Comparison of ENCODE assay signal across 8 mouse cellular contexts in the genomic region with DNA sequence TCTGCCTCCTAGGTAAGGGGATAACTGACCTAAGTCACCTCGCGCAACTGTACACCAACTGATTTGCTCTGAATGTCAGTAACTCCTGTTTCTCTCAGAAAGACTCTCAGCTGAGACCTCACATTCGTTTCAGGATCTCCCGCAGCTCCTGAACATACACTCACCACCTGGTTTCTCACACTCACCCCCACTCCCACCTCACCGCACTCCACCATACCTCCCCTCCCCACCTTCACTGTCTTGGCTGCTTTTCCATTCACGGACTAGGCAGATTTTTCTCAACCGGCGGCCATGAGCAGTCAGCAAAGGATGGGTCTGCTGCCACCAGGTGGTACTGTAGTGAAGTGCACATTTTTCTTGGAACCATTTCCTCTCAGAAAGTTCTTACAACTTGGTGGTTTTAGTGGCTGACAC. TPM values are rescaled to one million over a fixed set of nuclear protein-coding genes. Genes with fewer than 3 reads are reported as not detected.
A peak's percentile ranks its signal among the peaks of the same experiment; 100 is the strongest.
DNase-seq lines count a peak whose midpoint lies in the region; ATAC-seq and TF ChIP-seq lines count a peak whose summit lies in the region.

No protein-coding gene starts in this region.

- no peaks in the 10 kb centered on the region for H3K9me3 ChIP-seq in embryonic facial prominence, embryonic 15.5 days (replicated peaks)
- no peaks in the 10 kb centered on the region for H3K9me3 ChIP-seq in heart, embryonic 10.5 days
- H3K9me3 ChIP-seq in kidney, embryonic 15.5 days (replicated peaks) = no peaks in the 10 kb centered on the region

- no peak overlapping the region for H3K27ac ChIP-seq in bone marrow macrophage, adult 2 months (ENCODE audit: insufficient read depth, low read depth, low read length)
- H3K27ac ChIP-seq in embryonic facial prominence, embryonic 15.5 days (replicated peaks) = no peak overlapping the region
- no peak overlapping the region for H3K27ac ChIP-seq in heart, embryonic 10.5 days
- H3K27ac ChIP-seq in kidney, embryonic 15.5 days = no peak overlapping the region
- H3K27ac ChIP-seq in liver, adult 2 months (replicated peaks; ENCODE audit: insufficient read depth, low read depth, low read length) = no peak overlapping the region

- TF ChIP-seq POLR2A in bone marrow macrophage, adult 2 months (IDR thresholded peaks at IDR 0.05; ENCODE audit: borderline replicate concordance, low read depth, low read length) = no peak
- no peak for TF ChIP-seq POLR2A in liver, adult 2 months (IDR thresholded peaks at IDR 0.05; ENCODE audit: extremely low read depth, insufficient read depth, low read length)
- TF ChIP-seq POLR2A in myocyte (IDR thresholded peaks at IDR 0.05; ENCODE audit: insufficient read length, low read depth) = no peak

- H3K79me3 ChIP-seq in C2C12 (ENCODE audit: low read depth) = no peaks in the 10 kb centered on the region

- WGBS in embryonic facial prominence, embryonic 15.5 days = 11% methylated on average over 8 of the region's 8 CpGs
- 16% methylated on average over 8 of the region's 8 CpGs for WGBS in heart, embryonic 10.5 days
- WGBS in kidney, embryonic 15.5 days = 12% methylated on average over 8 of the region's 8 CpGs
- WGBS in liver, adult 2 months = 1% methylated on average over 8 of the region's 8 CpGs

- no peaks in the 10 kb centered on the region for H3K79me2 ChIP-seq in C2C12 (ENCODE audit: control insufficient read depth, insufficient read depth)
- no peaks in the 10 kb centered on the region for H3K79me2 ChIP-seq in liver, adult 2 months (ENCODE audit: control insufficient read depth, insufficient read depth, low read length)
- no peaks in the 10 kb centered on the region for H3K79me2 ChIP-seq in myocyte (ENCODE audit: control insufficient read depth, insufficient read depth)

- no peak overlapping the region for H3K9ac ChIP-seq in embryonic facial prominence, embryonic 15.5 days
- 0 out of 2 replicates have a peak overlapping the region, but pooled peaks have one; percentile 11 for H3K9ac ChIP-seq in kidney, embryonic 15.5 days
- peak overlapping the region; percentile 76 for H3K9ac ChIP-seq in liver, adult 2 months (ENCODE audit: low read depth, low read length)

- peak overlapping the region; percentile 58 for H3K4me2 ChIP-seq in embryonic facial prominence, embryonic 15.5 days (replicated peaks)
- peak overlapping the region; percentile 62 for H3K4me2 ChIP-seq in kidney, embryonic 15.5 days
- H3K4me2 ChIP-seq in myocyte (ENCODE audit: low read depth) = peak overlapping the region; percentile 95

- H3K4me3 ChIP-seq in C2C12 (ENCODE audit: insufficient read depth, poor library complexity, severe bottlenecking) = no peak overlapping the region
- peak overlapping the region; percentile 58 for H3K4me3 ChIP-seq in bone marrow macrophage, adult 2 months (ENCODE audit: insufficient read depth, low read length)
- H3K4me3 ChIP-seq in embryonic facial prominence, embryonic 15.5 days (replicated peaks) = peak overlapping the region; percentile 42
- H3K4me3 ChIP-seq in heart, embryonic 10.5 days = peak overlapping the region; percentile 49
- H3K4me3 ChIP-seq in kidney, embryonic 15.5 days (replicated peaks) = peak overlapping the region; percentile 32
- H3K4me3 ChIP-seq in liver, adult 2 months (ENCODE audit: insufficient read depth, low read depth, low read length) = peak overlapping the region; percentile 7; the same call in 1 of the 2 replicates
- H3K4me3 ChIP-seq in myocyte = peak overlapping the region; percentile 20

- peaks cover 2% of the 10 kb centered on the region; the same call in 1 of the 2 replicates for H3K4me1 ChIP-seq in bone marrow macrophage, adult 2 months (ENCODE audit: control insufficient read depth, insufficient read depth, low read length)
- H3K4me1 ChIP-seq in embryonic facial prominence, embryonic 15.5 days = peaks cover 7% of the 10 kb centered on the region
- H3K4me1 ChIP-seq in heart, embryonic 10.5 days = peaks cover 18% of the 10 kb centered on the region
- peaks cover 14% of the 10 kb centered on the region for H3K4me1 ChIP-seq in kidney, embryonic 15.5 days
- H3K4me1 ChIP-seq in liver, adult 2 months (ENCODE audit: control insufficient read depth, insufficient read depth, low read length) = no peaks in the 10 kb centered on the region; the same call in 1 of the 2 replicates

- H3ac ChIP-seq in C2C12 (ENCODE audit: control insufficient read depth, insufficient read length, low read depth) (peak overlapping the region; percentile 68), myocyte (ENCODE audit: control insufficient read depth, insufficient read length) (peak overlapping the region; percentile 14)

- no peaks in the 10 kb centered on the region for H3K36me3 ChIP-seq in C2C12 (ENCODE audit: control insufficient read depth, insufficient read depth)
- no peaks in the 10 kb centered on the region for H3K36me3 ChIP-seq in embryonic facial prominence, embryonic 15.5 days
- no peaks in the 10 kb centered on the region for H3K36me3 ChIP-seq in heart, embryonic 10.5 days
- H3K36me3 ChIP-seq in kidney, embryonic 15.5 days = no peaks in the 10 kb centered on the region
- H3K36me3 ChIP-seq in liver, adult 2 months (ENCODE audit: control insufficient read depth, insufficient read depth, low read length) = no peaks in the 10 kb centered on the region
- no peaks in the 10 kb centered on the region for H3K36me3 ChIP-seq in myocyte (ENCODE audit: control insufficient read depth, insufficient read depth)
- H3K36me3 ChIP-seq in splenic B cell, adult 2 months (ENCODE audit: control insufficient read depth, insufficient read depth, low read length, poor library complexity, severe bottlenecking) = no peaks in the 10 kb centered on the region

- no peak; the same call in 1 of the 2 replicates for ATAC-seq in embryonic facial prominence, embryonic 15.5 days (ENCODE audit: insufficient number of reproducible peaks, low FRiP score, low TSS enrichment, low read depth)
- ATAC-seq in kidney, embryonic 15.5 days (replicated peaks; ENCODE audit: low FRiP score) = 0 out of 2 replicates have a peak, but pooled peaks have one; percentile 29

- DNase-seq in heart, embryonic 10.5 days (ENCODE audit: low spot score) = peak; percentile 87
- DNase-seq in liver, adult 2 months (ENCODE audit: extremely low read depth, low read depth, low spot score) = peak; percentile 66
- peak; percentile 88 for DNase-seq in splenic B cell, adult 2 months (ENCODE audit: low read depth, low spot score)

- H3K27me3 ChIP-seq in C2C12 (ENCODE audit: control insufficient read depth, insufficient read depth, insufficient read length) (no peaks in the 10 kb centered on the region), myocyte (ENCODE audit: control insufficient read depth, insufficient read depth, insufficient read length) (no peaks in the 10 kb centered on the region)
- 0 out of 2 replicates have a peak, but pooled peaks cover 3% of the 10 kb centered on the region for H3K27me3 ChIP-seq in embryonic facial prominence, embryonic 15.5 days
- no peaks in the 10 kb centered on the region for H3K27me3 ChIP-seq in heart, embryonic 10.5 days (ENCODE audit: insufficient read depth, poor library complexity, severe bottlenecking)
- 0 out of 2 replicates have a peak, but pooled peaks cover 7% of the 10 kb centered on the region for H3K27me3 ChIP-seq in kidney, embryonic 15.5 days
- H3K27me3 ChIP-seq in liver, adult 2 months (ENCODE audit: control insufficient read depth, insufficient read depth, low read length) = no peaks in the 10 kb centered on the region
- H3K27me3 ChIP-seq in splenic B cell, adult 2 months (ENCODE audit: control insufficient read depth, insufficient read depth, low read length, poor library complexity, severe bottlenecking) = no peaks in the 10 kb centered on the region; the same call in 1 of the 2 replicates

- peak; percentile 71 for TF ChIP-seq CTCF in C2C12 (IDR thresholded peaks at IDR 0.05; ENCODE audit: control insufficient read depth, insufficient read depth, insufficient read length)
- TF ChIP-seq CTCF in bone marrow macrophage, adult 2 months (IDR thresholded peaks at IDR 0.05; ENCODE audit: low read depth, low read length) = peak; percentile 86
- peak; percentile 85 for TF ChIP-seq CTCF in liver, adult 2 months (IDR thresholded peaks at IDR 0.05; ENCODE audit: low read depth, low read length)

TF ChIP-seq in C2C12, 6 proteins besides CTCF, POLR2A, EP300 and RAD21:
- TF ChIP-seq CEBPB (IDR thresholded peaks at IDR 0.05; ENCODE audit: low read depth) (no peak), MYOG (IDR thresholded peaks at IDR 0.05; ENCODE audit: control insufficient read depth, extremely low read depth, insufficient read length) (no peak), USF1 (IDR thresholded peaks at IDR 0.05; ENCODE audit: low read depth) (no peak)

TF ChIP-seq in myocyte, 11 proteins besides CTCF, POLR2A, EP300 and RAD21 (continues in another document):
- TF ChIP-seq TCF12 (IDR thresholded peaks at IDR 0.05; ENCODE audit: insufficient read depth, poor library complexity, severe bottlenecking) = no peak
- no peak for TF ChIP-seq MYOD1 (IDR thresholded peaks at IDR 0.05; ENCODE audit: control insufficient read depth in 1 of 3, insufficient read length in 2 of 3, low read depth in 2 of 3)
- no peak for TF ChIP-seq POLR2AphosphoS2 (IDR thresholded peaks at IDR 0.05; ENCODE audit: insufficient read length, low read depth)
- TF ChIP-seq MYOG (IDR thresholded peaks at IDR 0.05; ENCODE audit: control insufficient read depth in 1 of 3, insufficient read depth in 1 of 3, insufficient read length in 2 of 3, low read depth in 2 of 3) = no peak
- no peak for TF ChIP-seq CEBPB (IDR thresholded peaks at IDR 0.05; ENCODE audit: insufficient read depth, poor library complexity, severe bottlenecking)

RNA-seq across cellular contexts. Expression of a gene that starts 22.6 kb away (rescaled TPM):
- polyA plus RNA-seq in C2C12 (2012; fragmentation: generic; extraction: Trizol) = 5.1 TPM
- polyA plus RNA-seq in bone marrow macrophage, adult 2 months (2012; ENCODE audit: insufficient read depth, insufficient read length, missing spikeins) = 38.5 and 40.3 TPM in 2 replicates
- polyA plus RNA-seq in embryonic facial prominence, embryonic 15.5 days (2015; fragmentation: Nextera tagmentation; extraction: Ambion mirVana) = 13.7 and 15.1 TPM in 2 replicates
- polyA plus RNA-seq in heart, embryonic 10.5 days (2016; fragmentation: Nextera tagmentation; extraction: Ambion mirVana) = 10.9 and 12.8 TPM in 2 replicates
- polyA plus RNA-seq in kidney, embryonic 15.5 days (2015; fragmentation: Nextera tagmentation; extraction: Ambion mirVana) = 15.5 and 15.9 TPM in 2 replicates
- 23.0 and 24.6 TPM in 2 replicates for total RNA-seq in liver, adult 2 months (2014; rRNA removed)
- polyA plus RNA-seq in liver, adult 2 months (2012; rRNA removed) = 2.5 and 2.6 TPM in 2 replicates
- polyA plus RNA-seq in myocyte (2012; fragmentation: generic; extraction: Trizol) = 9.2 TPM

RNA-seq across cellular contexts. Expression of a gene that starts 55.7 kb away (rescaled TPM):
- polyA plus RNA-seq in C2C12 (2012; fragmentation: generic; extraction: Trizol) (12.0 TPM), myocyte (2012; fragmentation: generic; extraction: Trizol) (9.3 TPM)
- polyA plus RNA-seq in bone marrow macrophage, adult 2 months (2012; ENCODE audit: insufficient read depth, insufficient read length, missing spikeins) = 40.8 and 50.4 TPM in 2 replicates
- polyA plus RNA-seq in embryonic facial prominence, embryonic 15.5 days (2015; fragmentation: Nextera tagmentation; extraction: Ambion mirVana) = 5.1 and 5.2 TPM in 2 replicates
- polyA plus RNA-seq in heart, embryonic 10.5 days (2016; fragmentation: Nextera tagmentation; extraction: Ambion mirVana) = 3.9 TPM in 2 replicates
- 4.0 and 5.2 TPM in 2 replicates for polyA plus RNA-seq in kidney, embryonic 15.5 days (2015; fragmentation: Nextera tagmentation; extraction: Ambion mirVana)
- 21.7 and 25.0 TPM in 2 replicates for total RNA-seq in liver, adult 2 months (2014; rRNA removed)
- 5.4 and 8.3 TPM in 2 replicates for polyA plus RNA-seq in liver, adult 2 months (2012; rRNA removed)
